Mouse (Mus musculus): ENCODE results near the gene Vbp1. TPM values are rescaled to one million over a fixed set of nuclear protein-coding genes. Genes with fewer than 3 reads are reported as not detected.
A peak's percentile ranks its signal among the peaks of the same experiment; 100 is the strongest.

Gene Vbp1
- total RNA-seq (2021): 10 to 100 TPM; 68.8 to 72.5 TPM

DNA sequence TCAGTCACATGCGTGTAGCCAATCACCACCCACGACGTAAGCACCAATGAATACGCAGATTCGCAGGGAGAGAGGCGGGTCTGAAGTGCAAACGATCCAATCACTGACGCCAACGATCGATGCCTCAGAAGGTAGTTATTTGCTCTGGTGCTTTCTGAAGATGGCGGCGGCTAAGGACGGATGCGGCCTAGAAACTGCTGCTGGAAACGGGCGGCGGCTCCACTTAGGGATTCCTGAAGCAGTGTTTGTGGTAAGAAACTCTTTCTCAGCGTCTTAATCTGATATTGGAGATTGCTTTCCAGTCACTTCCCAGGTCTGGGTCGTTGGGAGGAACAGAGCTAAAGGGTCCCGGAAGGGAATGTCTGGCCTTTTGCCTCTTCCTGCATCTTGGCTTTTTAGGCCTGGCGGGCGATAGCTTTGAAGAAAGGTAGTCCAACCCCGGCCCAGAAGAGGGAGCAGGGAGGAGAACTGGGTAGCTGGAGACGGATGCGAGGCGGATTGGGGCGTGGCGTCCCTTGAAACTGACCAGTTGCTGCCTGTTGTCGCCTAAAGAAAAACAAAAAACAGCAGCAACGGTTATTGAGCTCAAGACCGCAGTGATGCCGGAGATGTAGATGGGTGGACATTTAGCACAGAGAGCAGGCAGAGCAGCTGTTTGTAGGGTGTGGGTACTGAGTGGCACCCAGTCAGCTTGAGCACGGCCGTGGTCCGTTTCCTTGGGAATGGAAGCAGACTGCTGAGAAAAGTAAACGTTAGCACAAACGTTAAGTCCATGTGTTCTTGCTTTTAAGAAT lies at the start of gene Vbp1:
Gene Vbp1, plus strand, starts transcription at position 121 of the 794 bp plus-strand sequence.
- DNase-seq: peak; percentile 87

DNA sequence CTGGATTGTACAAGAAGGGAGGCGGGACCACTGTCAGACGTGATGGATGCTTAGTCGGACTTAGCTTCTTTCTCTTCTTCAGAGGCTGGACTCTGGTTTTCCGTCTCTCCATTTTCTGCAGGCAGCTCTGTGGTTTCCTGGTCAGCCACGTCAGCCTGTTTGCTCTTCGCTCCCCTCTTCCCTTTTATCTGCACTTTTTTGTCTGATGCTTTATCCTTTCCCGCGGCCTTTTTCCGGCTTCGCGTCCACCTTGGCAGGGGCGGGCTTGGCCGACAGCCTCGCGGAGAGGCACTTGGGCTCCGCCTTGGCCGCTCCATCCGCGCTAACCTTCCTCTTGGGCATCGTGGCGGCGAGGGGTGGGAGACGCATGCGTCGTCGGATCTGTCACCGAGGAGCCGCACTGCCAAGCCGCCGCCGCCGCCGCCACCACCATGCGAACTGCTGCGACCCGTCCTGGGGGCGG lies 38.9 kb upstream of the Vbp1 start:
- DNase-seq: peak; percentile 66

GRCm38 (mm10) chrX:75489886-75490285 lies 24.2 kb upstream of the Vbp1 start:
- DNase-seq: no peak

DNA sequence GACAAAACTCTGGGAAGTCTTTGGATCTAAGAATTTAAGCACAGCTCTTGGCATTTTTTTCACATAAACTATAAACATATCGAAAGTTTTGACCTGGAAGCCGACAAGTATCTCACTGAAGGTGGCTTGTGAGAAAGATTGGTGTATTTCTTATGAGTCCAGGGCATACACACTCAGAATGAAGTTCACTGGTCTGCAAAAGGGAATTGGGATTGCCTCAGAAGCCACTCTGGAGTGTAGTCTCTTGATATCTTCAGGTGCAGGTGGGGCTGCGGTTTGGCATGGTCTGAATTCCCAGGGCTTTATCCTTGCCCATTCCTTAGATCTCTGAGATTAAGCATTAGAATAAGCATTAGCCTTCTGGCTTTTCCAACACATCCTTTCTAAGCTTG lies 316 bp upstream of the Vbp1 start:
- DNase-seq: no peak

DNA sequence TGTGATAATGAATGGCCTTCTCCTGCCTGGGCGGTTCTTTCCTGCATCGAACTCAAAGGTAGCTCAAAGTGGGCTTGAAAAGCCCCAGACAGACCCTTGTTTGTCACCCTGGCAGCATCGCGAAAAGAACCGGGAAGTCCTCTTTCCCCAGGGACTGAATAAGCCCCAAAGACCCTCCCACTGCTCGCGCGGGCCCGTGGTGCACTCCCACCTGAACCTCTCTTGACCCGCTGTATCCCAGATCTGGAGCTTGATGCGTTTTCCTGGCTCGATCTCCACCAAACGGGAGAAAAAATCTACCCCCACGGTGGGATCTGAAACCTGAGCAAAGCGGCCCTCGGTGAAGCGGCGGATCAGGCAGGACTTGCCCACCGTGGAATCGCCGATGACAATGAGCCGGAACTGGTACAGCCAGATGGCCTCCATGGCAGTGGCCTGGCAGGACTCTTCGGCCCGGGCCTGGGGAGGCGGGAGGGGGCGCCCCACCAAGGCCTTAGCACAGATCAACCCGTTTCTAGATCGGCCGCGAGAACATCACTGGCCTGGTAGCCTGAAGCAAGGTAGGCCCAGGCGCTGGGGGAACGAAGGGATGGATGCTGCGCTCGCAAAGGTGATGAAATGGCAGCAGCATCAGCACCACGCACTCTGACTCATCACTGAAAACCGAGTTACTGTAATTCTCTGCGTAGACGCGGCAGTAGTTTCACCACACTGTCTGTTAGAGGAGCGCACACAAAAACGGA lies 63.7 kb downstream of the Vbp1 start, which contains the start of gene Rab39b:
Gene Rab39b, minus strand, starts transcription at position 650 of the 743 bp plus-strand sequence.
- DNase-seq: peak; percentile 7

GRCm38 (mm10) chrX:75578539-75578938 lies 64.4 kb downstream of the Vbp1 start:
- no peak for DNase-seq

Other genes starting within 250 kb of the Vbp1 start
- 100 to 1,000 TPM; 119 to 139 TPM for gene Fundc2, start 131.9 kb upstream of the Vbp1 start, total RNA-seq (2021)
- gene F8, start 131.7 kb upstream of the Vbp1 start, total RNA-seq (2021): 1 to 10 TPM; 1.9 to 2.9 TPM
- 10 to 100 TPM in 1 of 2 experiments, 1 to 10 TPM in 1; 9.9 to 12.5 TPM for gene Cmc4, start 97.7 kb upstream of the Vbp1 start, total RNA-seq (2021)
- gene Mtcp1, start 97.7 kb upstream of the Vbp1 start, total RNA-seq (2021): 1 to 10 TPM; 6.0 to 8.1 TPM
- 10 to 100 TPM; 25.9 to 28.8 TPM for gene Brcc3, start 97.7 kb upstream of the Vbp1 start, total RNA-seq (2021)
- gene Rab39b, start 63.9 kb downstream of the Vbp1 start, total RNA-seq (2021): under 1 TPM; 0.09 to 0.14 TPM